Mouse (Mus musculus) bone marrow macrophage, adult 2 months (primary cell): Measurements from ENCODE around the gene Fer1l5.

Experiments
- CTCF ChIP-seq: IDR thresholded peaks from 2 replicates; pipeline ENCODE4 v1.5.1; 2012; ENCODE audit warnings: low read depth, mild to moderate bottlenecking, low read length, moderate library complexity
- POLR2A ChIP-seq: IDR thresholded peaks from 2 replicates; pipeline ENCODE4 v1.6.1; 2012; ENCODE audit warnings: mild to moderate bottlenecking, low read depth, low read length, borderline replicate concordance

DNA sequence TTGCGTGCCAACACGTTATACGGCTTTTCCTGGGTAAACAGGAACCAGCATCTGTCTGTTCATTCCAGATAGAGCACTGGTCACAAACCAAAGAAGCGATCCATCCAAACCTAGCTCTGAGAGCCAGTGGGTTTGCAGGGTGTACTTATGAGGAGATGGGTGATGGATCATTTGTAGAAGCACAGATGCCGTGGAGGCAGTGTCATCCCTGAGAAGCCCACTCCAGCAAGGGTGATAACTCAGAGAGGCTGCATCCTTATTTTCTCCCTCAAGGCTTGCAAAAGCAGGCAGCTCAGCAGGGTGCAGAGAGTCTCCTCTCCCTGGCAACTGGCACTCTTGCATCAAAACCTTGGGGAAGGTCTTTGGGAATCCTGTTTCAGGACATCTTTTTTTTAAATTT lies 86.1 kb downstream of the Fer1l5 start:
- TF ChIP-seq CTCF (no peak), POLR2A (no peak)
